Mouse (Mus musculus) small intestine, adult 2 months (tissue): ENCODE results near the gene Csrnp1.

Experiments used
- CTCF ChIP-seq: fragments of 200-500 bp; IDR thresholded peaks from 2 replicates; pipeline ENCODE4 v1.5.1; 2012; ENCODE audit warnings: low read depth, mild to moderate bottlenecking, control low read depth, inconsistent platforms, low read length, moderate library complexity, mixed read lengths; ENCODE audit not compliant: insufficient replicate concordance, insufficient read length; ENCODE audit errors: extremely low read depth
- POLR2A ChIP-seq: fragments of 200-500 bp; IDR thresholded peaks from 2 replicates; pipeline ENCODE4 v1.6.1; 2012; ENCODE audit warnings: low read depth, mild to moderate bottlenecking, control low read depth, inconsistent platforms, low read length, moderate library complexity

DNA sequence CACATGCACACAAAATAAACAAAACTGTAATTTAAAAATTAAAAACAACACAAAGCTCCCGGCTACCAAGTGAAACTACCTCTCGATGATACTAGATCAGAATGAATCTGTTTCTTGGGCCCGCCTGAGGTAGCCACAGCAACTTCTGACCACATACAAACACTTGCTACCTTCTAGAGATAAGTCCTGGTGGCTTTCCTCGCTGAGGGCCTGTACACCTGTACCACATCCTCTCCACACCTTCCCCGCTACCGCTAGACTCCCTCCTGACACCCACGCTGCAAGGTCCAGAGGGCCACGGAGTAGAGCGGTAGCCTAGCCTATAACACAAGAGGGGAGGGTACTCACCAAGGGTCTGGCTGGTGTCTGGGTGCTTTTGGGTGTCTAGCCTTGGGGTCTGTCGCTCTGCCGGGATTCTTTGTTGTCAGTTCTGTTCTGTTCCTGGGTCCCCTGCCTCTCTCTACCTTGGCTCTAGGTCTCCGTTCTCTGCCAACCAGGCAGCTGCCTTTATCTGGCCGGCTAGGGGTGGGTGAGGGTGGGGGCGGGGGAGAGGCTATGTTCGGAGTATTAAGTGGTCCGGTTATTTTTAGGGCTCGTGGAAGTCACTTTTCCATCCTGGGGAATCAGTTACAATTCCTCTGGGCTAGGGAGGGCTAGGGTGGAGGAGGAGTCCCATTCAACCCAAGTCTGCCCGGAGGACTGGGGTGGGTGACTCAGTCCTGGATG, 38.8 kb upstream of the Csrnp1 start, which contains the start of gene Xirp1:
- TF ChIP-seq POLR2A (no peak), CTCF (no peak)
